Mouse (Mus musculus) myocyte (in vitro differentiated cells): ENCODE results near the gene Fbrs.

Experiments used
- CEBPB ChIP-seq: IDR thresholded peaks from 2 replicates; pipeline ENCODE4 v1.6.1; 2011; ENCODE audit warnings: mild to moderate bottlenecking, moderate library complexity; ENCODE audit not compliant: poor library complexity, insufficient read depth, severe bottlenecking
- E2F4 ChIP-seq: IDR thresholded peaks from one replicate; pipeline ENCODE4 v1.6.1; 2011; ENCODE audit warnings: mild to moderate bottlenecking, control low read depth, moderate library complexity; ENCODE audit not compliant: insufficient read depth
- POLR2A ChIP-seq: IDR thresholded peaks from one replicate; pipeline ENCODE4 v1.6.1; 2011; ENCODE audit warnings: low read depth, mild to moderate bottlenecking, control low read depth, moderate library complexity; ENCODE audit not compliant: insufficient read length
- USF1 ChIP-seq: IDR thresholded peaks from one replicate; pipeline ENCODE4 v1.6.1; 2011; ENCODE audit warnings: low read depth, mild to moderate bottlenecking, control low read depth, moderate library complexity

DNA sequence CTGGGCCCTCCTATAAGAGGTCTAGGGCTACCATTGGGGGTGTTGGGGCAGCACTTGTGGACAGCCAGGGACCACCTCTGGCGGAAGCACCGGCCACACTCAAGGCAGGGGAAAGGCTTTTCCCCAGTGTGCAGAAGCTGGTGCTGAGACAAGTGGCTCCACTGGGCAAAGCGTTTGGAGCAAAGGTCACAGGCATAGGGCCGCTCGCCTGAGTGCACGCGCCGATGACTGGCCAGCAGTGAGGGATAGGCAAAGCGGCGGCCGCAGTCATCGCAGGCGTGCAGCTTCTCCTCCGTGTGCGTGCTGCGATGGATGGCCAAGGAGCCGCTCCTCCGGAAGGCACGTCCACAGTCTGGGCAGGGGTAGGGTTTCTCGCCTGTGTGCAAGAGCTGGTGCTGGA is 35.0 kb upstream of the Fbrs start:
- TF ChIP-seq POLR2A: no peak
- no peak for TF ChIP-seq CEBPB
- TF ChIP-seq E2F4: no peak
- TF ChIP-seq USF1: no peak
